Mouse (Mus musculus): ENCODE data around the gene Rgs6.

Gene Rgs6

DNA sequence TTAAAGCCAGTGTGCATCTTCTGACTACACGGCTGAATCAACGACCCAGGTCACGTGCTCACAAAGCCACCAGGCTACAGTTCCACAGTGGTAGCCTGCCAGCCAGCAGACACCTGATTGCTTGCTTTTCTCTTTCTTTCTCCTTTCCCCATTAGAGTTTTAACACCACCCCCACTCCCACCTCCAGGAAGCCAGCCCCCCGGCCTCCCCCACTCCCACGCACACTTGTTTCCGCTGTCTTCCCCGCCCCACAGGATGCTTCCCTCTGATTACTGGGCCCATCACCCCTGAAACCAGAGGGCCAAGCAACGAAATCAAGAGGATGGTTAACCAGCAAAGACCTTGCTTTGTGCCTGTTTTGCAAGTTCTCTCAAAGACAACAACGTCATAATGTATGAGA lies 373.0 kb downstream of the Rgs6 start:
- DNase-seq (ENCODE audit: extremely low spot score, low read depth, low spot score) = no peak

DNA sequence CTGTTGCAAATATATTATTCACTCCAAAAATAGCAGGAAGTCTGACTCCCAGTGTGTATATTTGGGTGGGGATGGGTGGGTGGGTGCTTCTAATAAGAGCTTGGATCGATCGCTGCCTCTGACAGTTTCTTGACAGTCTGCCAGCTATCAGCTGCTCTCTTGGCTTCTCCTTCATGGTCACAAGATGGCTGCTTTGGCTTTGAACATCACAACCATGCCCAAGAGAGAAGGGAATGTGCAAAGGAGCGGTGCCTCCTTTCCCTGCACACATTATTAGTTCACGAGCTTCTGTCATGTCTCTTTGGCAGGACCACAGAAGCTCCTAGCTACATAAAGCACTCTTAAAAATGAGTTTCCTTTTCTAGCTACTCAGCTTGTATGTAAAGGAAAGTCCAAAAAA lies 373.8 kb downstream of the Rgs6 start:
- DNase-seq (ENCODE audit: extremely low spot score, low read depth, low spot score) = no peak

DNA sequence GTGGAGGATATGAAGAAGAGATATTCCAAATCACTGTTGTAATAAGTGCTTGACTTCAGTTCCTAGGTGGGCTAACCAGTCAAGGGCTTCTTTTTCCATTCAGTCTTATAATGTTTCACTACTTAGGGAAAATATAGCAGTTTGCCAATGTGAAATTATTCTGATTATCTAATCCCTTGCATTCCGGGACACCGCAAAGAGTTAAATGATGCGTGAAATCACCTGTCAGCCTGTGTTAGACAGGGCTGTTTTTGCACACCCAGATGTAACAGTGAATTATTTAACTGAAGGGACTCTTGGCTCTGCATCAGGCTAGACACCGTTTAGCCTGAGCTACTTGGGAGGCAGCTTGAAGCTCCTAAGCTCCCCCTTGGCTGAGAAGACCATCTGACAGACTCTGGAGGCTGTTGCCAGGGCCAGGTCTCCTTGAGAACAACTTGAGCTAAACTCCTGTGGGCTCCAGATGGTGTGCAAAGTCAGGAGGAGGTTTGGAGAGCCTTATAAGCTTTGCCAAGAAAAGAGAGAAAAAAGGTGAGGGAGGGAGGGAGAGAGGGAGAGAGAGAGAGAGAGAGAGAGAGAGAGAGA lies 382.5 kb downstream of the Rgs6 start:
- no peak for DNase-seq (ENCODE audit: extremely low spot score, low read depth, low spot score)

DNA sequence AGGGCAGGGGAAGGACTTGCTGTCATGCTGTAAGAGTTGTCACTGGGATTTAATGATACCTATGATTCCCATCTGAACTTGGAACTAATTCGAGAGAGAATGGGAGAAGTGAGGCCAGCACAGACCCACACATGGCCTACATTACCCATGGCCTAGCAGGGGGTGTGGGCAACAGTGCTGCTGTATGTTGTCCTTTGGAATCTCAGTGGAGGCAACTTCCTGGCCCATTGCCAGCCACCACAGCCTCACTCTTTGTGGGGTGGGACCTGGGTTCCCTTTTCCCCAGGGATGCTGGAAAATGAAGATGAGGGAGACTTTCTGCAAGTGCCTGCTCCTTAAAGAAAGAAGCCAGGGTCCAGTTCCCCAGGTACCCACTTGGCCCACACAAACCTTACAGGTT lies 383.1 kb downstream of the Rgs6 start:
- DNase-seq (ENCODE audit: extremely low spot score, low read depth, low spot score) = no peak

DNA sequence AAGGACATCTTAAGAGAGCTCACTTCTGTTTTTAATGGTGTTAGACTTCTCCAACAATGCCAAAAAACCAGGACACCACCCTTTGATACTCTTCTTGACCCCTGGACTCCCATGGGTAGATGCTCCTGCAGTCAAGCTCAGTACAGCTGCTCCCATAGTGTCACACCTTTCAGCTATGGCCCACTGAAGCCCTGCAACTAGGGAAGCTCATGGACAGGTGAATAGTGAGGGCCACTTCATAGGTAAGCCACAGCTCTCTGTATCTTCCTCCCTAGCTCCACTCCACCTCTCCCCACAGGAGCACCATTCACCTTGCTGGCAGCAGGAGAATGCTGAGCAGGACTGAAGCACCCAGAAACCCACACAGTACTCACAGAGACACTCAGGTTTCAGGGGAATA lies 384.6 kb downstream of the Rgs6 start:
- DNase-seq (ENCODE audit: extremely low spot score, low read depth, low spot score) = no peak

DNA sequence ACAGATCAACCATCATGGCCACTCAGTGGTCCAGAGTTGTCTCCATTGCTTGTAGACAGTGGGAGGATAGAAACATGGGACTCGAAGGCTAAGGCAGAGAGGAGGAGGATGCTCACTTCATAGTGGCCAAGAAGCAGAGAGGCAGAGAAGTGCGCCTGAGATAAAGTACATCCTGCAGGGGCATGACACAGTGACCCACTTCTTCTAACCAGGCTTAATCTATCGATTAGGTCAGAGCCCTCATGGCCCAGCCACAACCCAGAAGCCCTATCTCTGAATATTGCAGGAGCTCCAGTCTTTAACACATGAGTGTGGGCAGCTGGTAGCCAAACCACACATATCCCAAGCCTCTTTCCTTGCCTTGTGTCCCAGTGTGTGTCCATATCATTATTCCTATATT lies 385.7 kb downstream of the Rgs6 start:
- DNase-seq (ENCODE audit: extremely low spot score, low read depth, low spot score) = no peak

DNA sequence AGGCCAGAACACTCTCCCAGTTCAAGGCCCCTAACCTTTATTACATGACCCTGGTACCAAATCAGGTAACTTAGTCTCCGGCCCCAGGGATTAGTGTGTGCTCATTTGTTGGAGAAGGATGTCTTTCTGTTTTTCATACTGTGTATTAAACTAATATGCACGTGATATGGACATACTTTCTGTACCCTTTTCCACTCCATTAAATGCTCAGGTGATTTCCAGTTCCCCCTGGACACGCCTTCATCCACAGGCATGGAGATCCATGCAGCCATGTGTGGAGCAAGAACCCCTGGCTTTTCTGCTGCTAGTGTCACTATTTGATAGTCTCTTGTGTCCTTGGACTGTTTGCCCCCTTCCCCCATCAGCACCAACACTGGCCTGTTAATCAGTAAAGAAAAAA lies 390.2 kb downstream of the Rgs6 start:
- no peak for DNase-seq (ENCODE audit: extremely low spot score, low read depth, low spot score)

DNA sequence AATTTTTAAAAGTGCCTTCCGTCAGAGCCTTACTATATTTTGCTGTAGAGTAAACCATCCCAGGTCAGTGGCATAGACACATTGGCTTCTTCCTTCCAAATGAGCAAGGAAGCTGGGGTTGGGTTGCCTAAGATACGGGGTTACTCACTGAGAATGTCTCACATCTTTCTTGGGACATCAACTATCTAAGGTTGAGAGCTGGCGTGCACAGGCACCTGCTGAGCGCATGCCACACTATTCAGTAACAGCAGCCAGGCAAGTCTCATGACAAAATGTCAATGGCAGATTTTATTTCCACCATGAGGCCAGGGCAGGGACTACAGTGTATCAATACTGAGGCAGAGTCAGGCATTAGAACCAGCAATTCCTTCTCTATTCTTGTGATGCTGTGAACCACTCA lies 394.6 kb downstream of the Rgs6 start:
- DNase-seq (ENCODE audit: extremely low spot score, low read depth, low spot score) = no peak

DNA sequence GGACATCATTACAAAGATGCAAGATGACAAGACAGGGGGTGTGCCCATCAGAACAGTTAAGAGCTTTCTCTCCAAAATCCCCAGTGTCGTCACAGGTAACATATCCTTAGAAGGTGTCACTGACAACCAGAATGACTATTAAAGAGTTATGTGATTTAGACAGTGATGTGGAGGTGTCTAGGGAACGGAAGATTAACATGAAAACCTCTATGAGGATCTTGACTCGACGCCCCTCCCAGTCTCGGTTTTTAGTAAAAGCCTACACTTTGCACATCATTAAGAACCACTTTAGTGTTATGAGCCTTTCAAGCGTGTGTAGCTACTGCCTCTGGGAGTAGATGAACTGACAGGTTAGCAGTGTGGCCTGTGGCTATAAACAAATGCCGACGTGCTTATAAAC lies 397.2 kb downstream of the Rgs6 start:
- no peak for DNase-seq (ENCODE audit: extremely low spot score, low read depth, low spot score)

DNA sequence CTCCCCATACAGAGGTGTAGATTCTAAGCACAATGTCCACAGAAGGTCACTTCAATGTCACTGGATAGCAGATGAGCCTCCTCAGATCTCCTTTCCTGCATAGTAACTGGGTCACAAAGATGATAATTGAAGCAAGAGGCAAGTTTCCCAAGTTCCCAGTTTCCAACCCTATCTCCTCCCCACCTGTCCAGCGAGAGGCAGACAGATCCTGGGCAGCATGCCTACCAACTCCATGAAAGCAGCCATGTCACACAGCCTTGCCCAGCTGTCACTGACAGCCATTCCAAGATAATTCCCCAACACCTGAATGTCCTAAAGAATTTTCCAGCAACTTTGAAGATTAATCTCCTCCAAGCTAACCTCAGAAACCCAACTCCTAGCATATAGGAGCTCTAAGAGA lies 399.6 kb downstream of the Rgs6 start:
- no peak for DNase-seq (ENCODE audit: extremely low spot score, low read depth, low spot score)

DNA sequence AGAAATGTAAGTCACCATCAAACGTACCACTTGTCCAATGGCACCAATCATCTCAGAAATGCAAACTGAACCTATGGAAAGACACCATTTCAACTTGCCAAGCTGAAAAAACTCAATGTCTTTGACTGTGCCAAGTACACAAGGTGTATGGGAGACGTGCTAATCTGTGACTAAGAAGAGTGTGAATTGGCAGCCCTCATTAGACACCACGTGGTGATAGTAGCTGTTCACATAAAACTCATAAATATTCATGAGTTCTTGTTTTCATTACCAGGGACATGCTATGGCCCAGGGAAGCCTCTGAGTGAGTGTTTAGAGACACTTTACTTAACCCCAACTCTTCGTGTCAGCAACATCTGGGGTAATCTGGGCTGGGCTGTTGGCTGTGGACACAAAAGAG lies 405.8 kb downstream of the Rgs6 start:
- DNase-seq (ENCODE audit: extremely low spot score, low read depth, low spot score) = no peak

DNA sequence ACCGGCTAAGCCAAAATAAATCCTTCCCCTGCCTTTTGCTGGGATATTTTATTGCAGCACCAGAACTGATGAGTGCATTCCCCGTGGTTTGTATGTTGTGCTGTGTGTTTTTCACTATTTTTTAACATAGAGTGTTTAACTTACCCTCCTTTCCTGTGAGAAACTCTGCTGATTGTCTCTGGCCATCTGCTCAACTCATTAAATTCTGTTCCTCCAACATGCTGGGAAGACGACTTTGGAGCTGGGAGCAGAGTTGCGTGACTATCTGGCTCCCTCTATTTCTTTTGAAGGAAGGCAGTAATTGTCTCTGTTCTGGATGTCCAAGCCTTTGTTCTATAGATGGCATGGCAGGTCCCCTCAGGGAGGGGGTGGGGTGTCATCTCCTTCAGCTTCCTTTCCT lies 408.7 kb downstream of the Rgs6 start:
- no peak for DNase-seq (ENCODE audit: extremely low spot score, low read depth, low spot score)

DNA sequence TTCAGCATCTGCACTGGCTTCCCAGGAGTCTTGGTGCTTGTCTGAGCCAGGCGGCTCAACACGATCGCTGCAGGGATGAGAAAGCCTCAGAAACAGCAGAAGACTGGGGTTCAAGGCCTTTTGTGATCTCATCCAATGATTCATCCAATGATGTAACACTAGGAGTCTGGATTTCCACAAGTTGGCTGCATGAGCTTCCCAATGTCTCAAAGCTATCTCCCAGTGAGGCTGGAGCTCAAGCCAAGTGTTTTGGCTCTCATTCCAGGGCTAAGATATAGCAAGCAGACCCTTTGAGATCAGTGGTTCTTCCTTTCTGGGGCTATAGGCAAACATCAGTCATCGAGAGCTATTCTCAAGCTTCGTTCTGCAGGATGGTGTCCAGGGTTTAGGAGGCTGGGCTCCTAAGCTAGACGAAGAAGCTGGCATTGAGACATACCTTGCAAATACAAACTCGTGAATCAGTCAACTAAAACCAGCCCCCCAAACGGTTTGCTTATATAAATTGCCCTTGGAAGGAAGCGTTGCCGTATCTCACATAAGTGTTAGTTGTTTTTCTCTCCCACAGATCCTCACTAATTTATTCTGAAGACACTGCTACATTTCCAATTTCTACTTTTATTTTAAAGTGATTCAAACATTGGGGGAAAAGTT lies 410.7 kb downstream of the Rgs6 start:
- no peak for DNase-seq (ENCODE audit: extremely low spot score, low read depth, low spot score)

DNA sequence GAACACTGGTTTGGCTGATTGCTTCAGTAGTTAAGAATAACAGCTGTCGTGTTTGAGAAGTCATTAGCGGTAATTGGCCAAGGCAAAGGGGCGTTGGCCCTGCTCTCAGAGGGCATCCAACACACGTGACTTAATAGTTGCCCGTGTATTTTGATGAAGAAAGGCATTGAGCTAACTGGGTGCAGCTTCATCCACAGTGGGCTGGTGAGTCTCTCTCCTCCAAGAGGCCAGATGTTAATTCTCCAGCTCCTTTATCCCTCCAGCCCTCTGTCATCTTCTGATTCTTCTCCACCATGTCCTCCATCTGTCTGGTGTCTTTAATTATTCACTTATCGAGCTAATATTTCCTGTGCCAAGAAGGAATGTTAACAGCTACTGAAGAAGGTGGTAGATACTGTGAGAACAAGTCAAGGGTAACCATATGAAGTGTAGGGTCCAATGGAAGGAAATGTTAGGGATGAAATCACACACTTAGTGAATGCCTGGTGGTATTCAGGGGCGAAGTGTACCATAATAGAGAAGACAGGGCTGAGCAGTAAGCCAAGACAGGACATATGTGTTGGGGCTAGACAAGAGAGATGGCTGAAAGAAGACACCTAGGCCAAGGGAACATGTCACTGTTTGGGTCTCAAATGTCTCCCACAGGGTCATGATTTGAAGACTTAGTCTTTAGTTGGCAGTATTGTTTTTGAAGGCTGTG lies 411.4 kb downstream of the Rgs6 start:
- DNase-seq (ENCODE audit: extremely low spot score, low read depth, low spot score) = no peak

DNA sequence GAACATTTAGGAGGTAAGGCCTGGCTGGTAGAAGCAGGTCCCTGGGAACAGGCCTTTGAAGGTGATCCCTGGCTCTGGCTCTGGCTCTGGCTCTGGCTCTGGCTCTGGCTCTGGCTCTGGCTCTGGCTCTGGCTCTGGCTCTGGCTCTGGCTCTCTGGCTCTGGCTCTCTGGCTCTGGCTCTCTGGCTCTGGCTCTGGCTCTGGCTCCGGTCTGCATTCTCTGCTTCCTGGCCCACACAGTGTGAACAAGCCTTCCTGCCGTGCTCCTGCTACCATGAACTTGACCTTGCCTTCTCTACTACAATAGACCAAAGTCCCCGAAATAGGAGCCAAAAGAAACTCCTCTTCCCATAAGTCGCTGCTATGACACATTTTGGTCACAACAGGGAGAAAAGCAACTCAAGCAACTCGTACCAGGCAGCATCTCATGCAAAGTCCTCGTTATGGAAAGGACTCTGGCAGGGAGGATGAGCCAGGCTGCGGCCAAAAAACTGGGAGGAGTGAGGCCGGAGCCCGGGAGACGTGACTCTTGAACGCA lies 412.0 kb downstream of the Rgs6 start:
- DNase-seq (ENCODE audit: extremely low spot score, low read depth, low spot score) = no peak

DNA sequence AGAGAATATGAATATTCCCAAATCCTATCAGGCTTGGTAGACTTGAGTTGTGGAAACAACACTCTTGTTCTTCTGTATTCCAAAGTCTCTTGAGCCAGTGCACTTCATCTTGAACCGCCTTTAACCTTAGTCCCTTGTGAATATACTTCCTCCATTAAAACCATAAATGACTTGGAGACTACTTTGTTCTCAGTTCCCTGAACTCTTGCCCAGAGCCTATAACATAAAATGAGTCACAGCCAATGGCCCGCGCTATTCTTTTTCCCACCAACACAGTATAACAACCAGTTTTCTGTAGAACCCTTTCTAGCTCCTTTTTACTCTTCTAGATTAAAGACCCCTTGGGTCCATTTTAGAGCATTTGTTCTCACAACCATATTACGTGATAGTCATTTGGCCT lies 412.9 kb downstream of the Rgs6 start:
- no peak for DNase-seq (ENCODE audit: extremely low spot score, low read depth, low spot score)

DNA sequence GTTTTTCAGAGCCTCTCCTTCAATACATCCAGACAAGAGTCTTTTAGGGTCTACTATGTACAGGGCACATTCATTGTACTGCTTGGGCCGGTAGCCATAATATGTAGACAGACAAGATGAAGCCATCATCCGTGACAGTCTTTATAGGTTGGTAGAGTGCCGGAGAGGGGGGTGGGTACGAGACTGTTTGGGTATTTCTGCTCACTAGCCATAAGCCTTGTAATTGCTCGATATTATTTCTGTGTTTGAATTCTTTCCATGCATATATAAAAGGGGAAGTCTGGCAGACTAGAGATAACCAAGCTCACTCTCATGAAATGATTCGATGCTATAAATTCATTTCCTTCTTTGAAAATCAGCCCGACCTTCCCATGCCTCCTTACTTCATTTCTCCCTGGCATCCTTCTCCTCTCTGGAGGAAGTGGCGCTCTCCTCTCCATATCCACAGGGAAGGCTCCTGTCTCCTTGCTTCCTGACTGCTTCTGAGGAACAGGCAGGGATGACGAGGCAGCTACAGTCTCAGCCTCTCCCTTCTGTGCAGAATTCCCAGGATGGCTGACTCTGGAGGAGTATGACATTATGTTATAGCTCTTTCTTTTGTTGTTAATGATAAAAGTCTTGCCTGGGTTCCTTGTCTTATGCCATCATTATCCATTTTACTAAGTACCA lies 416.1 kb downstream of the Rgs6 start:
- DNase-seq (ENCODE audit: extremely low spot score, low read depth, low spot score) = no peak

DNA sequence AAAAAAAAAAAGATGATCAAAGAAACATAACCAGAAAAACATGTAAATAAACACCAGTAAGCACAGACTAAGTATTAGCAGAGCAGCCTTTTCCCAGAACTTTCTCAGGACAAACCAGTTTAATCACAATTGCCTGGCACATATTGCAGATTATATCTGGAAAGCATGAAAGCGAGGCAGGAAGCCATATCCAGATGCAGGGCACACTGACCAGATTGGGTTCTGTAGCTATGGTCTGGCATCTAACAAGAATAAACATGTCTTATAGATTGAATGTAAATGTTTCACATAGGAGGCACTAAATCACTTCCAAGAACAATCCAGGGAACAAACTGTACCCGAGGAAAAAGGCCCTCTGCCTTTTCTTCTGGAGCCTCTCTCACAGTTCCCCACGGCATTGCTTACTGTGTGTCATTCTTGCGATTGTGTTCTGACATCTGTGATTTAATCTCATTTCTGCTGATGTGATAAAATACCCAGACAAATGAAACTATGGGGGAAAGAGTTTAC lies 423.0 kb downstream of the Rgs6 start:
- DNase-seq (ENCODE audit: extremely low spot score, low read depth, low spot score) = no peak

DNA sequence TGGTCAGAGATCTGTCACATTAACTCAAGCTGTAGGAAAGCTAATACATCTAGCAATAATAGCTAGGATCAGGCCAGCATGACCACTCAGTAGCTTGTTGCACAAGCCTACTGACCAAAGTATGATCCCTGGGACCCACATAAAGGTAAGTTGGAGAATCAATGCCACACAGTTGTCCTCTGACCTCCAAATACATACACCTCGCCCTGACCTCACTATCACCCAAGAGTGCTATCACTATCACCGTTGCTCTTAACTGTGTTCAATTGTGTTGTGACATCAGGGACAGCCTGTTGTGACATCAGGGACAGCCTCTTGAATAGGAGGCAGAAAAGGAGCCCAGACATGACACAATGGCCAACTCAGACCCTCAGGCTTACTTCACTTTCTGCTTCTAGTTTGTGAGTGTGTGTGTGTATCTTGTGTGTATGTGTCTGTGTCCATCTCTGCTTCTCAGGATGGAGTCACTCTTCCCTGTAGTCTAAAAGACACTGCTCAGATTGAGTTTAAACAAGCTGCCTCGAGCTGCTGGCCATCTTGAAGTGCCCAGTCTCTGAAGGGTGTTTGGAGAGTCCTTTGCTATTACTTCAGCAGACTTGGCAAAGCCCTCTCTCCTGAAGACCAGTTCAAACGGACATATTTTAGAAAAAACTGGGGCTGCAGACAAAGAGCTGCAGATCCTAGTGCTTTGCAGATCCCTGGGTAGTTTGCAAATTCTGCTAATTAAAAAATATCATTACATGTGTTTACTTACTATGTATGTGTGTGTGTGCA lies 426.0 kb downstream of the Rgs6 start:
- no peak for DNase-seq (ENCODE audit: extremely low spot score, low read depth, low spot score)

DNA sequence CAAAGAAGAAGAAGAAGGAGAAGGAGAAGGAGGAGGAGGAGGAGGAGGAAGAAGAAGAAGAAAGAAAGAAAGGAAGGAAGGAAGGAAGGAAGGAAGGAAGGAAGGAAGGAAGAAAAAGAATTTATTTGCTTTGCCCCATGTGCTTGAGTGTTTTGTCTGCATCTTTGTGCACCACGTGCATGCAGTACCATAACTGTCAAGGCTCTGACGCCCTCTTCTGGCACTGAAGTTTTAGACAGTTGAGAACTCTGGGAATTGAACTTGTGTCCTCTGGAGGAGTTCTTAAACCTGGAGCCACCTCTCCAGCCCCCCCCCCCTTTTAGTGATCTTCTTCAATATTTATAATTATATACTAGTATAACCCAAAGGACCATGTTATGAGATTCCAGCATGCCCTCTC lies 426.8 kb downstream of the Rgs6 start:
- no peak for DNase-seq (ENCODE audit: extremely low spot score, low read depth, low spot score)

DNA sequence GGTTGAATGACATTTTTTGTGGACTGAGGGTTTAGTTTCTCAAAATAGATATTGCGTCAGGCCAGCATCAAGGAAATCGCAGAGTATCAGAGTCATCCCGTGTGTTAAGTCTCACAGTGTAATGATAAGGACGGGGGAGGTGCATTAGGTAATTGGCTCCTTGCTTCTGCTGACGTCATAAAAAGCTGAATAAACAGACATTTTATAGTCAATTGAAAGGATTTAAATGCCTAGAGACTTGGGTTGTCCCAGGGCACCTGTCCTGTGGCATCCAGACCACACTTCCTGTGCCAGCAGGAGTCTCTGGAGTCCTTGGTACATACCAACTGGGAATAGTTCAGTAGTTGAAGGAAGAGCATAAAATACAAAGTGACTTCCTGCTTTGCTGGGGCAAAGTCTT lies 427.3 kb downstream of the Rgs6 start:
- no peak for DNase-seq (ENCODE audit: extremely low spot score, low read depth, low spot score)

Data from hindlimb bud, embryonic 11.5 days (tissue).